Mouse (Mus musculus) bone marrow macrophage, adult 2 months (primary cell): ENCODE data around the gene Khdc1c.

Experiments used
- CTCF ChIP-seq: IDR thresholded peaks from 2 replicates; pipeline ENCODE4 v1.5.1; 2012; ENCODE audit warnings: low read depth, mild to moderate bottlenecking, low read length, moderate library complexity
- POLR2A ChIP-seq: IDR thresholded peaks from 2 replicates; pipeline ENCODE4 v1.6.1; 2012; ENCODE audit warnings: mild to moderate bottlenecking, low read depth, low read length, borderline replicate concordance

DNA sequence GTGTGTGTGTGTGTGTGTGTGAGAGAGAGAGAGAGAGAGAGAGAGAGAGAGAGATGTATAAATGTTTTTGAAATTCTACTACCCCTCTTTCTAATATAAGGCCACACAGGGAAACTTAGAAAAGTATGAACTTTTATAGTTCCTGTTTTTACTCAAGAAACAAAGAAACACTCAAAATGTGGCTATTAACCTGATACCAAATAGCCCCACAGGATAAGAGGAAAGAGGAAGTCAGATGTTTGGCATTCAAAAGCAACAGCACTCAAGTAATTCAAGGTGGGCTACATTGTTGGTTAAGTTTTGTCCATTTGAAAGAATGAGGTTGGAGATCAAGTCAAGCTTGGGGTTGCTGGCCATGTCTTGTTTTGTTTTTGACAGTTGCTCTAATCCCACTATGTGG lies 32.3 kb upstream of the Khdc1c start:
- TF ChIP-seq POLR2A (no peak), CTCF (no peak)
